Mouse (Mus musculus): Measurements from ENCODE around the gene Nr1h2.
A peak's percentile ranks its signal among the peaks of the same experiment; 100 is the strongest.

Gene Nr1h2

DNA sequence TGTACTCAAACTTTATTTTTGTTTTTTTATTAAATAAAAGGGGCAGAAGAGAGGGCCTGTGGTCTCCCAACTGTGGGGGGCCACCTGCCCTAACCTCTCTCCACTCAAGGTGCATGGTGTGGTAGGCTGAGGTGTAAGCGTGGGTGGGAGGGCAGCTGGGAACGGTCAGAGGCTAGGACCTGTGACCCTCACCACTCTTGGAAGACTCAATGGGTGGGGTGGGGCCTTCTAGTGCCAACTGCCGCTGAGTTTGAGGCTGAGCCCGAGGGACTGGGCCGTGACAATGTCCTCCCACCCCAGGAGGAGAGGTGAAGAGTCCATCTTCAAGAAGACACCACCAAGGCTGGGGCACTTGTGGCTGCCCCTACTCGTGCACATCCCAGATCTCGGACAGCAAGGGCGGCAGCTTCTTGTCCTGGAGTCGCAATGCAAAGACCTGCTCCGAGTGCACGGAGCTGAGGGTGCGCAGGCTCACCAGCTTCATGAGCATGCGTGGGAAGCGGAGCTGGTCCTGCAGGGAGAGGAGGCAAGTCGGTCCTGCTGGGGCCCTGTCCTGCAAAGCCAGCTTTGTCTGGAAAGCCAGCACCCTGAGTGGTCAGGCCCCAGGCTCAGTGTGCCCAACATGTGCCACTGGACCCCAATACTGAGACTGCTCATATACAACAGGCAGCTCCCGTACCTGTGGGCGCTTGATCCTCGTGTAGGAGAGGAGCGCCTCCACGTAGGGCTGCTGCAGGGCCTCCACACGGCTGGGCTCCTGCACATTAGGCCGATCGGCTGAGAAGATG is 3.9 kb downstream of the Nr1h2 start:
- no peak for DNase-seq (ENCODE audit: low spot score)

DNA sequence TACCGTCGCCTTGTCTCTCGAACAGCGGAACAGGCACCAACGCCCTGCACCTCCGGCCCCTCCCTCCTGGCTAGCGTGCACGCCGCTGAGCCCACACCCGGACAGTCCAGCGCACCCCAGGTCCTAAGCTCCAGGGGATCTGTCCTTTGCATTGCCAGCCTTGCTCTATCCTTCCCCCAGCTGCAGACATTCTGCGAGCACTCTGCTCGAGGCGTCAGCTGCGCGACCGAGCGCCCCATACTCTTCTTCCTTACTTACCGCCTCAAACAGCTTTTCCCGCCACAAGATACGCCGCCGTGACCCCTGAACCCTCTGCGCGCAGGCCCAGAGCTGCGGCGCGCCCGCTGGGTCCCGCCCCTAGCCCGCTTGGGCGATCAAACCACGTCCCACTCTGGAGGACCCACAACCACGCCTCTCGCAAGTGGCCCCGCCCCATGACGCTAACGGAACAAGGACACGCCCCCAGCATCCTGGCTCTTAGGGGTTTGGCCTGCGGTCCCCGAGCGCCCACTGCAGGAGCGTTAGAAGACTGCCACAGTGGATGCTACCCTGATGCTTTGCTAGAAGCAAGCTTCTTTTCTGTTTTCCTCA is 5.2 kb downstream of the Nr1h2 start, which contains the start of gene Pold1:
Gene Pold1, minus strand, starts transcription at position 353 of the 591 bp plus-strand sequence.
- peak; percentile 100 for DNase-seq (ENCODE audit: low spot score)

DNA sequence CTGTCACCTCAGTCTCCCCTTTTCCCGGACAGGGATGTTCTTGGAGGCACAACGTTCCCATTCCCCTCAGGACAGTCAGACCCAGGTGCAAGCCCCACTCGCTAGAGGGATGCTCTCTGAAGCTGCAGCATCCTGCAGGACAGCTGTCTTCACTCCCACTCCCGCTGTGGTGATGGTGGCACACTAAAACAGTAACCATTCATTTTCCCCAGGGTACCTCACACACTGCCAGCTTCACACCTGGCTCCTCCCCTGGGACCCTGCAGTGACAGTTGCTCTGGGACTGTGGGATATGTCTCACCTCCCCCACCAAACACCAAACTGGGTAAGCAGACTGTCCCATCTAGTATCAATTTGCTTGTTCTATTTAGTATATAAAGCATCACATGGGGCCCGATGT is 6.0 kb downstream of the Nr1h2 start:
- DNase-seq (ENCODE audit: low spot score), result no peak

DNA sequence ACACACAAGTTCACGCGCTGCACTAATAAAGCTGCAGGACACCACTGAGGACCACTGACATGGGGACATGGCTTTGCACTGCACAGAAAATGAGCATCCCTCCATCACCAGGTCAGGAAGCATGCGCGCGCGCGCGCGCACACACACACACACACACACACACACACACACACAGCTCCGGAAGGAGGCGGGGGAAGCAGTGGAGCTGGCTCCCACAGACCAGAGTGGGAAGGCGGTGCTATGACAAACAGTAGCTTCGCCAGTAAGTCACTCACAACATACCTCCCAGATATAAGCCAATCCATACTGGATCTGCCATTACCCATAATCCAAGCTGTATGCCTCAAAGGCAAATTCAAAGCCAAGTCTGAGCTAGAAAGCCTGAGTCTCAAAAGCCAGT is 6.7 kb downstream of the Nr1h2 start:
- no peak for DNase-seq (ENCODE audit: low spot score)

DNA sequence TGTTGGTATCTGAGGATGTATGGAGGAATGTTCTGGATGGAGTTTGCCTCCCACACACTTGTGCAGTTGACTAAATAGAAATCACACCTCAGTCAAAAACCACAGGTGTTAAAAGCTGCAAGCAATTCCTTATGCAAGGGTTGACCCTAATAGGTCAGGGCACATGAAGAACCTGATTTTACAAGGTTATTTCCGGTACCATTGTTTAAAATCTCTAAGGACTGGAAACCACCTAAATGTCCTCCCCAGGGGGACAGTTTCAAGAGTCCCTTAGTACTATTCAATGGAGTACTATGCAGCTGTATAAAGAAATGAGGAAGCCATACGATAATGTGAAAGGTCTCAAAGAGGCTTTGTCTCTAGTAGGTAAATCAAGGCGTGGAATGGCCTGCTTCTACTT is 7.5 kb downstream of the Nr1h2 start:
- DNase-seq (ENCODE audit: low spot score), result no peak

DNA sequence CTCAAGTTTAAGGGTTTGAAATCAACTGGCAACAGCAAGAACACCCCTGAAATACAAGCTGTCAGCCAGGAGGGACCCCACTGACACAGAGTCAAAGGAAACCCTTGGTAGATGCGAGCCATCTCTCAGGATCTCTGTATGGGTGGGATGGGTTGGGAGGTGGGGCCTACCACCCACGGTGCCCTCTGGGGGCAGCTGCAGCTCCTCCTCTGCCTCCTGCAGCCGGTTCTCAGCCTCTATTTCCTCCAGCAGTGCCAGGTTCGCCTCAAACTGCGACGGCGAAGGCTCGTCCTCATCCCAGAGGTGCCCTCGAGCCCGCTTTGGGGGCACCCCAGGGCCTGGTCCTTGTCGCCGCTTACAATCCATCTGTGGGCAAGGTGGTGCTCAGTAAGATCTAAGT is 10.7 kb downstream of the Nr1h2 start:
- DNase-seq (ENCODE audit: low spot score), result no peak

DNA sequence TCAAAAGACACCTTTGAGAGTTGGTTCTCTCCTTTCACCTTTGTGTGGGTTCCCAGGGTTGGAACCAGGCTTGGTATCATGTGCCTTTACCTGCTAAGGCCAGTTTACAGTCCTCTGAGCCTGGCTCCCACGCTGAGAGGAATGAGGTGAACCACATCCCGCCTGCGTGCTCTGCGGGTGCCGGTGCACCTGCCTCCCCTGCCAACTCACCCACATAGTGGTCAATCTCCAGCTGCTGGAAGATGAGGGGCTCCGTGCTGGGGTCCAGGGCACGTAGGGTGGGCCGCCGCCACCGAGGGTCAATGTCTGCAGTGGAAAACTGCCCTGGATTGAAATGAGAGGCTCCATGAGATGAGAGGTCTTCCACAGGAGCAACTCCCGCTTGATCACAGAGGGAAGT is 11.2 kb downstream of the Nr1h2 start:
- DNase-seq (ENCODE audit: low spot score), result no peak

DNA sequence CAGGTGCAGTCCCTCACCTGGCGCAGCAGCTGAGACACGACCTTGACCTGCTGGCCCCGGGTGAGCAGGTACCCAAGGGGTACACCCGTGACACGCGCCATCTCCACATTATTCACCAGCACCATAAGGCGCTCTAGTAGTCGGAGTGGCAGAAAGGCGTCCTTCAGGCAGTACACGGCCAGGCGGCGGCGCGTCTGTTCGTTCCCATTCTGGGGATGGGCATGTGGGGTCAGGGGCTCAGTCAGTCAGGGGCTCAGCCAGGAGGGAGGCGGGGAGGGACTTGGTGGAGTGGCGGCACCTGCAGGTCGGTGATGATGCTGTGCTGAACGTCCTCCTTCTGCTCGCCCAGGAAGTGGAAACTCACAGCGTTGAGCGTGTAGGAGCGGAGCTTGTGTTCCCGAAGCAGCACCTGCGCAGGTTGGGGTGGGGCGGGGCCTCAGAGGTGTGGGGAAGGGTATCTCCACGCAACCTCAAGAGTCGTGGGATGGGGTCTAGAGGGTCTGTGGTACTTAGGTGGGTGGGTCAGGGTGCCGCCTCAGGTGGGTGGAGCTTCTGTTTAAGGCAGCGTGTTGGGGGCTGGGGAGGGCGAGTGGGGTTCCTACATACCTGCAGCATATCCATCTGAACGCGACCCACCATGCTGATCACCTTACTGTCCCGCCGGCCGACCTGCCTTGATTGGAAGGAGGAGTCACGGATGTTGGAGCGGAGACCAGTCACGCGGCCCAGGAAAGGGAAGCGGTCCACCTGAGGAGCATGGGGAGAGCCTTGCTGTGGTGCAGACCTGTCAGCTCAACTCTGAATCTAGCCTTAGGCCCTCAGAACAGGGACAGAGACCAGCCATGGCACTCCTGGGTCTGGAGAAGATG is 14.8 kb downstream of the Nr1h2 start:
- DNase-seq (ENCODE audit: low spot score), result no peak

DNA sequence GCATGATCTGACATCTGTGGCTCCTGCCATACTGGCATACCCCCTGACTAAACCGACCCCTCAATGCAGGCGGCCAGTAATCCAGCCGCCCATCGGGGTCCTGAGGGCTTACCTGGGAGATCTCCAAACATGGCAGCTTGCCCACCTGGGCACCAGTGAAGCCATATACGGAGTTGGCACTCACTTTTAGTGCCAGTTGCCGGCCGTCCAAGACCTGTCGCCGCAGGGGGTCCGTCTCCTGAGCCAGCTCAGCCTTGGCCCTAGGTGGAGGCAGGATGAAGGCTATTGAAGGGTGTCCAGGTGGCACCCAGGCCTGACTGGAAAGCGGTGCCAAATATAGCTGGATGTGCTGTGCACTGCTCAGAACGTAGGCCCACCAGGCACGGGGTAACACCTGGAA is 16.3 kb downstream of the Nr1h2 start:
- no peak for DNase-seq (ENCODE audit: low spot score)

DNA sequence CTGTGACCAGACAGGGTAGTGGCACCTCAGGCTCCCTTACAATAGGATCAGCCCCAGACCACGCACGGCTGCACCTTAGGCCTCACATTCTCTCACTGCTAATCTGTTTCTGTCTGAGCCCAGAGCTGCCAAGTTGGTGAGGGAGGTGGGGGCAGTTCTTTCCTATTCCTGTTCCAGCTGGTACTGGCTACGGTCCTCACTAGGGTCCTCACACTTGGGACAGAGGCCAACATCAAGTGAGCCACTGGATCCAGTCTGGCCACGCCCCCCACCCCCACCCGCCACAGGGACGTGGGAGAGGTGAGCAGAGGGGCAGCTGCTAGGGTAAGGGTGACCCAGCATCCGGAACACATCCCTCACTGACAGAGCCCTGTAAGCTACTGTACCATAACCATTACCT is 16.7 kb downstream of the Nr1h2 start:
- DNase-seq (ENCODE audit: low spot score), result no peak

DNA sequence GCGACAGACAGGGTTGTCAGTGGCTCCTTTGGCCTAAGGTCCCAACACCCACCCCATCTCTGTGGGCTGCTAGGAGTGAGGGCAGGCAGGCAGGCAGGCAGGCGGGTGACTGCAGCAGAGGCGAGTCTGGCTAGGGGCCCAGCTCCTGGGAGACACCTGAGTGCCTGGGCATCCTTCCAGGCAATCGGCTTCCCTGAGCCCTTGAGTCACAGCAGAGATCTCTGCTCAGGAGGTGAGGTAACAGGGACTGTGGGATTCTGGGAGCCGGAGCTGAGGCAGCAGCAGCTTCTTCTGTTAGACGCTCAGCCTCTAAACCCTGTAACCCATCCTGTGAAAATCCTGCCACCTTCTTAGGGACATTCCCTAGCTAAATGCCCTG is 17.2 kb downstream of the Nr1h2 start:
- no peak for DNase-seq (ENCODE audit: low spot score)

DNA sequence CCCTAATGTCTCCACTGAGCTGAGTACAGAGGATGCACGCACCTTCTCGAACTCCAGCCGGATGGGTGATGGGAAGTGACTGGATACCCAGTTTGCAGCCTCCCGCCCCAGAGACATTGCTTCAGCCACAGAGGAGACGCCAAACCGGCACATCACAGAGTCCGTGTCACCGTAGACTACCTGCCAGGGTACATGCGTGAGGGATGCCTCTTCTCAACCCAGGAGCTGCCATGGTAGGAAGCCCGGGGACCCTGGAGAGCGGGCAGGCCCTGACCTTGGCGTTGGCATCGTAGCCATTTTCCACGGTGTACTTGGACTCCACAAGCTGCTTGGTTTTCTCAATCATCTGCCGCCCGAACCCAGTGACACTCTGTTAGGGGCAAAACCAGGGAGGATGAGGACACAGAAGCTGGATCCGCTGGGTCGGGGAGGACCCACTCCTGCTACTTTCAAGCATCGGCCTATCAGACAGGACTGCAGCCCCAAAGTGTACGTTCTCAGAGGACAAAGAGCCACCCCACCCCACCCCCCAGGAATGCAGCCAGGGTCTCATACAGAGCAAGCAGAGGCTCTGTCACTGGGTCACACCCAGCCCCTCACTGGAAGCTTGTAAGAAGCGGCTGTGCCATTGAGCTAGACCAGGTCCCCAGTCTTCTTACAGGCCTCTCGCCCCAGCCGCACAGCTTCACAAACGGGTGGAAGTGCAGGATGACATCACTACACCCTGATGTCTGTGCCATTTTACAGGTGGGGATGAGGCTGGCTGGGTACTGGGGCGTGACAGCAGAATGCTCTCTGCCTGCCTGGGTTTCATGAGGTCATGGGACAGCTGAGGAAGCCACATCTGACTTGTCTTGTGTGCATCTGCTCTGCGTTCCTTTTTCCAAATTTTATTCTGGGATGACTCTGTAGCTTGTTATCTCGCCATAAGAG is 17.8 kb downstream of the Nr1h2 start:
- DNase-seq (ENCODE audit: low spot score), result no peak

DNA sequence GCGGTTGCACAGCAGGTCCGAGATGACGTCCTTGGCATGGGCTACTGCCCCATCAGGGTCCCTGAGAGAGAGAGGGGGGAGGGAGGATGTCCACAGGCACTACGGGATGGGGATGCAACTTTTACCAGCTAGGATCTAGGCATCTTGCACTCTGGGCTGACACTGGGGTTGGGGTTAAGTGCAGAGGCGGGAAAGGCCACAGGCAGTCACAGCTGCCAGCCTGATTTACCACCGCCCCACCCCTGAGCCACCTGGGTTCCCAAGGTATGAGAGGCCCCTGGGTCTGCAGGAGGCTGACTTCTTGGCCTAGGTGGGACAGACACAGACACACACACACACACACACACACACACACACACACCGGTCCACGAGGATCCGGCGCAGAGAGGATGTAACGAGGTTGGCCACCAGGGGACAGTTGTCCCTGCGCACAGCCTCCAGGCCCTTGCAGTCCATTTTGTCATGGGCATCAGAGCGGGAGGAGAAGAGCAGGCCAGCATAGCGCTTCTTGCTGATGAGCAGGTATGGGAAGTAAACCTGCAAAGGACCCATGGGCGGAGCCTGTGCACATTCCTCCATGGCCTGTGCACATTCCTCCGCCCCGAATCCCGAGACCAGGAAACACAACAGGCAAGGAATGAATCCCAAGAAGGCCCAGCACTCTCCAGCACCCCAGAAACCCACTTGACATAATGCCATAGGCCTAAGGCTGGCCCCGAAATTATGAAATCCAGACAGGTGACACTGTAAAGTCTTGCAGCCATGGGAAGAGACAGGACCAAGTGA is 18.9 kb downstream of the Nr1h2 start:
- no peak for DNase-seq (ENCODE audit: low spot score)

DNA sequence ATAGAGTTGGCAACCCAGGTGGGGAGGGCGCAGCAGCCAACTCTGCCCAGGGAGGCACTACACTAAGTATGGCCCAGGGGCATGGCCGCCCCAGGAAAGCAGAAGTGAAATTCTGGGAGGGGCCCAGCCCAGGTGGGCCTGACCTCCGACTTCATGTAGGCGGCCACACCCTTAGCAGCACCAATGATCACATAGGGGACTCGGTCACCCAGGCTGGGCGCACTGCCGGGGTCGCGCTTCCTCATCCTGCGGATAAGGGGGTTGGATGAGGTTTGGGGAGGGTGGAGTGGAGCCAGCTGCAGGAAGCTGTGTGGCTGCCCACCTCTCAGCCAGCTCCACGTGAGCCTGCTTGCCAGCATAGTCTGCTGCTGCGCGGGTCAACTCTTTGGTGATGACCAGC is 19.5 kb downstream of the Nr1h2 start:
- peak; percentile 62 for DNase-seq (ENCODE audit: low spot score)

DNA sequence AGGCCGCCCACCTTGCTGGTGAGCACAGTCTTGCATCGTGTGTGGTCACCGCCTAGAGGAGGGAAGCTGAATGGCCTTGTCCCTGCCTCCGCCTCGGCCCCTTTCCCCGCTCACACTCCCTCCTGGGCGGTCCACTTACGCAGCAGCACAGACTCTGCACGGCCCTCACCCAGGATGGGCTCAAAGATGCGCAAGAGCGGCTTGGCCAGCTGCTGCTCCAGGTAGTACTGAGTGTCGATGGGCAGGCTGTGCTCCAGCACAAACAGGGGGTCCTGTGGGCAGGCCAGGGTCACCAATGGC is 20.1 kb downstream of the Nr1h2 start:
- no peak for DNase-seq (ENCODE audit: low spot score)

DNA sequence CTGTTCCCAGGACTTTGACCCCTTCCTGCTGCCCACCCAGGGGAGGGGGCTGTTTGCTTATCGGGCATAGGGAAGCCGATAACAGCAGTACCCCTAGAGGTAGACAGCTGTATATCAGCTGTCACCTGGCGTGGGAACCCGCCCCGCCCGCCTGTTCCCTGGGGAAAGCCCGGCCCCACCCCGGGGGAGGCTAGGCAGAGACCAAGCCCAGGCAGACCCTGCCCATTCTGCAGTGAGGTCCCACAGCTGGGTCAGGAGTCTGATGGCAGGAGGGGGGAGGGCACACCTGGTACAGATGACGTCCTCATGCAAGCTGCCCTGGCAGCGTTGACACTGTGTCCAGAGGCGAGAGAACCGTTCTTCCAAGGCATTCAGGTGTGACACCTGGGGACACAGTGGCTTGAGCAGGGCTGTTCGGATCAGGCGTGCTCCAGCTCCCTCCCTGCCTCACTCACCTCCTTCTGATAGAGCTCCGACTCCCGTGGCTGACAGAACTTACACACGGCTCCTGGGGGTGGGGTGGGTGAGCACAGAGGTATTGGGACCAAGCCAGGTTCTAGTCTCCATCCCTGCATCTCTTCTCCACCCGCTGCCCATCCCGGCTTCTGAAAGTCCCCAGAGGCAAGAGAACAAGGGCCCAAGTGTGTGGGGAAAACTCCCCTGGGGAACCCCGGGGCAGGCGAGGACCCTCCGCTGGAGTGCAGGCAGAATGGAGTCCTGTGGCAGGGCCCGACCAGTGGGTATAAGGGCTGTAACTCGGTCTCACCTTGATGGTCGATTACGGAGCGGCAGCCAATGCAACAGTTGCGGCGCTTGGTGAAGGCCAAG is 20.6 kb downstream of the Nr1h2 start:
- DNase-seq (ENCODE audit: low spot score), result no peak

DNA sequence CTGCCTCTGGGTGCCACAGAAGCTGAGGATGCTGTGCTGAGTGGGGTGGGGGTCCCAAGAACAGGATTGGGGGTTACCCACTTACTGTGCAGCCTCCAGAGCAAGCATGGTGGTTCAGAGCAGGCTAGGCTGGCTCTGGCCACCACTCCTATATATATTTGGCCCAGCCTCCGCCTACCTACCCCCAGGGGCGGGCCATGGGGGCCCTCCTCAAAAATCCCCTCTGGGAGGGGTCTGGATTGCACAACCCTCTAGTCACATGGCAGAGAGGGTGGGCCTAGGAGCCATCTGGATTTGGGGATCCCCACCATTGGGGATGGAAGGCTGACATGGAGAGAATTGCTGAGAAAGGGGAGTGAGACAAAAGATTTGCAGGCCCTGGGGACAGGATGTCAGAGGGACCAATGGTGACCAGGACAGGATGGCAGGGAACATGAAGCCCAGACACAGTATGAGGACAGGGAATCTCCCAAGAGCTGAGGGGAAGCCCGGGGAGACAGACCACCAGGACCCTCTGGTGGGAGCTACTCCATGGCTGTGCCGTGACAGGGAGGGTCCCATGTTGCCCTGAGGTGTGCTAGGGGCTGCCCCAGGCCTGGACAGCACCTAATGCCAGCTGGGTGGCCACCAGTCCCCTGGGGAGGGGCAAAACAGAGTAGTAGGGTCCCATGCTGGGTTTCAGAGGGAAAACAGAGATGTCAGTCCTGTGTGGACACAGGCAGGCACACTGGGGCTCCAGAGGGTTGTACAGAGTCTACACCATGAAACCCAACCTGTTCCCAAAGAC is 21.6 kb downstream of the Nr1h2 start, which contains the start of gene Spib:
Gene Spib, minus strand, starts transcription at position 126 of the 787 bp plus-strand sequence.
- DNase-seq (ENCODE audit: low spot score), result no peak

DNA sequence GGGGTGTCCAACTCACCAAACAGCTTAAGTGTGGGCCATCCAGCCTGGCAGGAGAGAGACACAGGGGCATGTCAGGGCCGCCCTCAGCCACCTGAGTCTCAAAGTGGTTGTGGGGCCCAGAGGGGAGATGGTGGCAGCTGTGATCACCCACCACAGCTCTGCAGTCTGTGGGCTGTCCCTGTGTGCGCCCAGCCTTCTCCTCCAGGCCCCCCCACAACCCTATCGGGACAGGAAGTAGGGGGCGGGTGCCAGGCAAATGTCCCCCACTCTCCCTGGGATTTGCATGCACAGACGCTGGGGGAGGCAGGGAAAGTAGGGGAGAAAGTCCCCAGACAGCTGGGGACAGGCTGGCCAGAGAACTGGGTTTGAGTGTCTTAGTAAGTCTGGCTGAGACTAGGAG is 22.5 kb downstream of the Nr1h2 start:
- DNase-seq (ENCODE audit: low spot score), result no peak

DNA sequence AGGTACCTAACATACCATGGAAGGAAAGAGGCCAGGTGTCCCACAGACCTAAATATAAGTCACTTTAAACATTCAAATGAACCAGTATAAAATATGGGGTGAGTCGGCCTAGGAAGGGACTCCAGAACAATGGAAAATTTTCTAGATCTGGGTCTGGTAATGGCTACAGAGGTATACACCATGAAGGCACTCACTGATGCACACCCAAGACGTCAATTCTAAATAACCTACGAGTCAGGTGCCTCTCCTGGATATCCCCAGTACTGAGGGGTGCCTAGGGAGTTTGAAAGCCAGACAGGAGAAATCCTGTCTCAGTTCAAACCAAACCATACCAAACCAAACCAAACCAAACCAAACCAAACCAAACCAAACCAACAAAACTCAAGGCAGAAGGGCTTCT is 23.2 kb downstream of the Nr1h2 start:
- no peak for DNase-seq (ENCODE audit: low spot score)
